ENCODE assay signal across 9 mouse cellular contexts in genomic region chr3:105991653-105992283, GRCm38 (mm10). TPM values are rescaled to one million over a fixed set of nuclear protein-coding genes. Genes with fewer than 3 reads are reported as not detected.
DNase-seq lines count a peak whose midpoint lies in the region; ATAC-seq and TF ChIP-seq lines count a peak whose summit lies in the region.
"Had no signal": no experiment of that assay in that cellular context is flagged by ENCODE, and none has a peak within 500 bp of the region (broad histone marks: within the 10 kb centered on the region; RNA-seq: fewer than 3 reads in every experiment).

No protein-coding gene starts in this region.

- ATAC-seq in activated CD4-positive, CD25-positive, alpha-beta regulatory T cell, adult 4 months: peak; percentile 32
- peak; percentile 60 for ATAC-seq in inflammation-experienced regulatory T-cells, adult 6 months

- intact Hi-C loops in gastrocnemius, adult 2 months (cut with DNase I): loop anchor here (5.0 kb wide), 1 partner anchor 456 kb away; no protein-coding TSS in a partner anchor

- H3K4me3 ChIP-seq in gastrocnemius, adult 2 months: no peak overlapping the region
- H3K4me3 ChIP-seq in lung, adult 2 months (replicated peaks; ENCODE audit: extremely low read depth, low read depth, low read length): no peak overlapping the region

- WGBS in lung, adult 2 months: 21% methylated on average over 4 of the region's 4 CpGs

- H3K27ac ChIP-seq in gastrocnemius, adult 2 months: no peak overlapping the region

- TF ChIP-seq CTCF in gastrocnemius, adult 2 months (IDR thresholded peaks at IDR 0.05): peak; percentile 82
- TF ChIP-seq CTCF in lung, adult 2 months (IDR thresholded peaks at IDR 0.05; ENCODE audit: insufficient read depth, low read length): no peak

- TF ChIP-seq POLR2A in lung, adult 2 months (IDR thresholded peaks at IDR 0.05; ENCODE audit: borderline replicate concordance, extremely low read depth, low read depth, low read length): no peak

- DNase-seq in gastrocnemius, adult 2 months: peak; percentile 32
- DNase-seq in gastrocnemius, adult 8-10 months (ENCODE audit: low spot score in 2 of 2): no peak
- DNase-seq in 416B (ENCODE audit: low read depth): peak; percentile 66
- DNase-seq in embryo, embryonic 10.5 days (ENCODE audit: low spot score): peak; percentile 78
- DNase-seq in lung, adult 2 months: peak; percentile 26
- DNase-seq in right cerebral cortex, postnatal 14 days: peak; percentile 28

- H3K4me1 ChIP-seq in lung, adult 2 months (ENCODE audit: control insufficient read depth, insufficient read depth, low read length): no peaks in the 10 kb centered on the region

RNA-seq across cellular contexts. Expression of gene Ovgp1, which starts 18.3 kb away (rescaled TPM):
- 1 to 10 TPM in 1 of 2 experiments, under 1 TPM in 1; 0.82 to 1.1 TPM for total RNA-seq in gastrocnemius, adult 2 months (2021)
- total RNA-seq in gastrocnemius, adult 8-10 months (2022): 1 to 10 TPM in 1 of 4 experiments, under 1 TPM in 3; 0.48 to 1.3 (median 0.71) TPM
- 1 to 10 TPM; 1.6 to 2.2 TPM for polyA plus RNA-seq in activated CD4-positive, CD25-positive, alpha-beta regulatory T cell, adult 4 months (2017; shearing (Covaris generic))
- polyA plus RNA-seq in inflammation-experienced regulatory T-cells, adult 6 months (2017; shearing (Covaris generic)): 1 to 10 TPM; 1.4 to 4.3 (median 4.2) TPM
- 0.68 and 1.4 TPM in 2 replicates for polyA plus RNA-seq in lung, adult 2 months (2012; rRNA removed)

RNA-seq across cellular contexts. Expression of gene Pifo, which starts 22.7 kb away (rescaled TPM):
- not detected for total RNA-seq in gastrocnemius, adult 2 months (2021)
- under 1 TPM in 2 of 4 experiments, not detected in 2; 0.36 to 0.54 TPM for total RNA-seq in gastrocnemius, adult 8-10 months (2022)
- polyA plus RNA-seq in activated CD4-positive, CD25-positive, alpha-beta regulatory T cell, adult 4 months (2017; shearing (Covaris generic)): not detected
- polyA plus RNA-seq in inflammation-experienced regulatory T-cells, adult 6 months (2017; shearing (Covaris generic)): under 1 TPM; 0.38 to 0.88 (median 0.83) TPM
- 5.5 and 8.0 TPM in 2 replicates for polyA plus RNA-seq in lung, adult 2 months (2012; rRNA removed)

RNA-seq across cellular contexts. Expression of gene Atp5f1, which starts 31.9 kb away (rescaled TPM):
- 100 to 1,000 TPM; 520 to 826 TPM for total RNA-seq in gastrocnemius, adult 2 months (2021)
- 100 to 1,000 TPM; 508 to 548 (median 541) TPM for total RNA-seq in gastrocnemius, adult 8-10 months (2022)
- polyA plus RNA-seq in activated CD4-positive, CD25-positive, alpha-beta regulatory T cell, adult 4 months (2017; shearing (Covaris generic)): 100 to 1,000 TPM; 442 to 454 TPM
- polyA plus RNA-seq in inflammation-experienced regulatory T-cells, adult 6 months (2017; shearing (Covaris generic)): 100 to 1,000 TPM; 356 to 533 (median 366) TPM
- 68.9 and 81.7 TPM in 2 replicates for polyA plus RNA-seq in lung, adult 2 months (2012; rRNA removed)

RNA-seq across cellular contexts. Expression of gene Wdr77, which starts 32.6 kb away (rescaled TPM):
- total RNA-seq in gastrocnemius, adult 2 months (2021): 10 to 100 TPM; 29.4 to 30.5 TPM
- 10 to 100 TPM; 30.4 to 36.9 (median 33.5) TPM for total RNA-seq in gastrocnemius, adult 8-10 months (2022)
- polyA plus RNA-seq in activated CD4-positive, CD25-positive, alpha-beta regulatory T cell, adult 4 months (2017; shearing (Covaris generic)): 10 to 100 TPM; 59.5 to 64.4 TPM
- 10 to 100 TPM; 43.7 to 76.5 (median 68.7) TPM for polyA plus RNA-seq in inflammation-experienced regulatory T-cells, adult 6 months (2017; shearing (Covaris generic))
- 16.7 and 31.0 TPM in 2 replicates for polyA plus RNA-seq in lung, adult 2 months (2012; rRNA removed)

RNA-seq across cellular contexts. Expression of gene Chil5, which starts 40.8 kb away (rescaled TPM):
- not detected for total RNA-seq in gastrocnemius, adult 2 months (2021)
- total RNA-seq in gastrocnemius, adult 8-10 months (2022): not detected
- 10 to 100 TPM in 1 of 2 experiments, 1 to 10 TPM in 1; 7.2 to 13.2 TPM for polyA plus RNA-seq in activated CD4-positive, CD25-positive, alpha-beta regulatory T cell, adult 4 months (2017; shearing (Covaris generic))
- 1 to 10 TPM; 2.5 to 8.1 (median 7.1) TPM for polyA plus RNA-seq in inflammation-experienced regulatory T-cells, adult 6 months (2017; shearing (Covaris generic))
- polyA plus RNA-seq in lung, adult 2 months (2012; rRNA removed): 0.09 TPM in 1 of 2 replicates, not detected in the other
- total RNA-seq: layer of hippocampus, adult 8-10 months had no signal

Comparison
In these comparisons a context has a peak if more than half of its experiments do, and no peak if none do; other contexts are left out.
1. DNase-seq: peak in gastrocnemius, adult 2 months (single experiment), 416B (single experiment), embryo, embryonic 10.5 days (single experiment), lung, adult 2 months (single experiment) and right cerebral cortex, postnatal 14 days (single experiment); none in gastrocnemius, adult 8-10 months (0 of 2).